7 mouse cellular contexts compared by ENCODE assay signal in genomic region chr12:79297884-79298636, GRCm38 (mm10). TPM values are rescaled to one million over a fixed set of nuclear protein-coding genes. Genes with fewer than 3 reads are reported as not detected.
A peak's percentile ranks its signal among the peaks of the same experiment; 100 is the strongest.
DNase-seq lines count a peak whose midpoint lies in the region; ATAC-seq and TF ChIP-seq lines count a peak whose summit lies in the region.

No protein-coding gene starts in this region.

- peak overlapping the region; percentile 87 for H3K4me2 ChIP-seq in lung, postnatal 0 days (replicated peaks; ENCODE audit: low read depth, low read length)
- H3K4me2 ChIP-seq in limb, embryonic 15.5 days, result peak overlapping the region; percentile 73
- peak overlapping the region; percentile 91 for H3K4me2 ChIP-seq in stomach, embryonic 16.5 days (ENCODE audit: low read depth, low read length)

- H3K9ac ChIP-seq in lung, postnatal 0 days (replicated peaks; ENCODE audit: low read depth), result peak overlapping the region; percentile 41; the same call in 1 of the 2 replicates
- H3K9ac ChIP-seq in limb, embryonic 15.5 days, result peak overlapping the region; percentile 23; the same call in 1 of the 2 replicates
- peak overlapping the region; percentile 80 for H3K9ac ChIP-seq in stomach, embryonic 16.5 days (ENCODE audit: low read length)

- intact Hi-C loops in left cerebral cortex, postnatal 10 days (cut with DNase I), result no loop called here

- H3K36me3 ChIP-seq in lung, postnatal 0 days (ENCODE audit: insufficient read depth, low read length), result no peaks in the 10 kb centered on the region
- peaks cover 6% of the 10 kb centered on the region; the same call in 1 of the 2 replicates for H3K36me3 ChIP-seq in limb, embryonic 15.5 days
- no peaks in the 10 kb centered on the region for H3K36me3 ChIP-seq in stomach, embryonic 16.5 days (ENCODE audit: control insufficient read depth, insufficient read depth, low read length)

- no peak for TF ChIP-seq POLR2A in embryonic fibroblast, embryonic 13.5 days (IDR thresholded peaks at IDR 0.05; ENCODE audit: low read depth, low read length)

- H3K4me3 ChIP-seq in lung, postnatal 0 days (ENCODE audit: low read depth, low read length), result peak overlapping the region; percentile 71
- H3K4me3 ChIP-seq in embryonic fibroblast, embryonic 13.5 days (ENCODE audit: insufficient read depth, low read length), result peak overlapping the region; percentile 98
- H3K4me3 ChIP-seq in limb, embryonic 15.5 days, result peak overlapping the region; percentile 71
- H3K4me3 ChIP-seq in stomach, embryonic 16.5 days (replicated peaks; ENCODE audit: low read length), result peak overlapping the region; percentile 93

- no peaks in the 10 kb centered on the region for H3K9me3 ChIP-seq in lung, postnatal 0 days (ENCODE audit: low read length)
- no peaks in the 10 kb centered on the region for H3K9me3 ChIP-seq in limb, embryonic 15.5 days
- no peaks in the 10 kb centered on the region for H3K9me3 ChIP-seq in stomach, embryonic 16.5 days (replicated peaks; ENCODE audit: control insufficient read depth, low read length)

- 10% methylated on average over 15 of the region's 15 CpGs for WGBS in lung, postnatal 0 days
- 15% methylated on average over 15 of the region's 15 CpGs for WGBS in limb, embryonic 15.5 days
- WGBS in stomach, embryonic 16.5 days, result 11% methylated on average over 15 of the region's 15 CpGs

- no peaks in the 10 kb centered on the region for H3K27me3 ChIP-seq in lung, postnatal 0 days (replicated peaks; ENCODE audit: insufficient read depth, low read length)
- H3K27me3 ChIP-seq in limb, embryonic 15.5 days, result no peaks in the 10 kb centered on the region
- no peaks in the 10 kb centered on the region for H3K27me3 ChIP-seq in stomach, embryonic 16.5 days (ENCODE audit: control insufficient read depth, insufficient read depth, low read length)

- DNase-seq in lung, postnatal 0 days (ENCODE audit: low spot score), result no peak
- no peak for DNase-seq in lung, postnatal 25 days (ENCODE audit: low spot score)
- DNase-seq in left cerebral cortex, postnatal 10 days (ENCODE audit: extremely low spot score in 1 of 2, low spot score in 2 of 2), result no peak
- no peak for DNase-seq in thymus, postnatal 36 days

- H3K27ac ChIP-seq in lung, postnatal 0 days (ENCODE audit: low read length), result no peak overlapping the region
- H3K27ac ChIP-seq in embryonic fibroblast, embryonic 13.5 days (ENCODE audit: insufficient read depth, low read length), result no peak overlapping the region
- H3K27ac ChIP-seq in limb, embryonic 15.5 days, result no peak overlapping the region
- 0 out of 2 replicates have a peak overlapping the region, but pooled peaks have one; percentile 33 for H3K27ac ChIP-seq in stomach, embryonic 16.5 days (ENCODE audit: low read length)

- TF ChIP-seq EP300 in lung, postnatal 0 days (IDR thresholded peaks at IDR 0.05), result no peak

- no peak for TF ChIP-seq CTCF in lung, postnatal 0 days (IDR thresholded peaks at IDR 0.05)
- TF ChIP-seq CTCF in embryonic fibroblast, embryonic 13.5 days (IDR thresholded peaks at IDR 0.05; ENCODE audit: borderline replicate concordance, insufficient read depth, low read length), result no peak

- H3K4me1 ChIP-seq in lung, postnatal 0 days (ENCODE audit: insufficient read depth, low read depth, low read length), result peaks cover 6% of the 10 kb centered on the region; the same call in 1 of the 2 replicates
- H3K4me1 ChIP-seq in embryonic fibroblast, embryonic 13.5 days (ENCODE audit: control insufficient read depth, insufficient read depth, low read length), result peaks cover 2% of the 10 kb centered on the region; the same call in 1 of the 2 replicates
- peaks cover 14% of the 10 kb centered on the region for H3K4me1 ChIP-seq in limb, embryonic 15.5 days
- H3K4me1 ChIP-seq in stomach, embryonic 16.5 days (ENCODE audit: control insufficient read depth, insufficient read depth, low read length), result 0 out of 2 replicates have a peak, but pooled peaks cover 9% of the 10 kb centered on the region

- no peak for ATAC-seq in lung, postnatal 0 days
- ATAC-seq in limb, embryonic 15.5 days (ENCODE audit: insufficient number of reproducible peaks, low FRiP score, low TSS enrichment, low read depth), result no peak
- no peak for ATAC-seq in stomach, embryonic 16.5 days (ENCODE audit: insufficient read depth, low FRiP score)

RNA-seq across cellular contexts. Expression of gene Rad51b, which starts 1.0 kb away (rescaled TPM):
- polyA plus RNA-seq in lung, postnatal 0 days (2015; fragmentation: Nextera tagmentation; extraction: Ambion mirVana), result 1.3 and 1.5 TPM in 2 replicates
- polyA plus RNA-seq in embryonic fibroblast, embryonic 13.5 days (2011; ENCODE audit: insufficient read length, low read depth, missing spikeins), result 2.7 and 4.0 TPM in 2 replicates
- polyA plus RNA-seq in limb, embryonic 15.5 days (2015; fragmentation: Nextera tagmentation; extraction: Ambion mirVana), result 5.2 and 5.3 TPM in 2 replicates
- polyA plus RNA-seq in stomach, embryonic 16.5 days (2015; fragmentation: Nextera tagmentation; extraction: Ambion mirVana), result 7.8 and 8.1 TPM in 2 replicates
- under 1 TPM; 0.43 to 0.71 TPM for total RNA-seq in left cerebral cortex, postnatal 10 days (2021)

RNA-seq across cellular contexts. Expression of gene Zfyve26, which starts 2.0 kb away (rescaled TPM):
- 7.0 and 8.0 TPM in 2 replicates for polyA plus RNA-seq in lung, postnatal 0 days (2015; fragmentation: Nextera tagmentation; extraction: Ambion mirVana)
- polyA plus RNA-seq in embryonic fibroblast, embryonic 13.5 days (2011; ENCODE audit: insufficient read length, low read depth, missing spikeins), result 14.6 and 15.6 TPM in 2 replicates
- polyA plus RNA-seq in limb, embryonic 15.5 days (2015; fragmentation: Nextera tagmentation; extraction: Ambion mirVana), result 11.9 and 12.0 TPM in 2 replicates
- 13.0 and 13.9 TPM in 2 replicates for polyA plus RNA-seq in stomach, embryonic 16.5 days (2015; fragmentation: Nextera tagmentation; extraction: Ambion mirVana)
- total RNA-seq in left cerebral cortex, postnatal 10 days (2021), result 10 to 100 TPM; 22.2 to 22.7 TPM

Comparison
In these comparisons a context has a peak if more than half of its experiments do, and no peak if none do; other contexts are left out.
1. H3K9ac ChIP-seq: peak in every context shown above with its lines; median percentile 80 in stomach, embryonic 16.5 days; 41 in lung, postnatal 0 days; 23 in limb, embryonic 15.5 days.